Mouse (Mus musculus) embryonic facial prominence, embryonic 15.5 days (tissue): Measurements from ENCODE around the gene Olfr1183. TPM values are rescaled to one million over a fixed set of nuclear protein-coding genes. Genes with fewer than 3 reads are reported as not detected.
"Not testable (repeated sequence)": the region's sequence is repeated elsewhere in the genome, so short reads cannot be mapped to it uniquely, and the experiment has no call there.

Experiments used
- ATAC-seq: fragments of 200-750 bp; cut with Nextera tagmentation; 2 replicates; pipeline ENCODE4 v1.8.0; 2017; ENCODE audit warnings: low read depth, moderate TSS enrichment; ENCODE audit not compliant: insufficient number of reproducible peaks, low FRiP score, low TSS enrichment
- H3K27ac ChIP-seq: fragments of 300-500 bp; sonication (generic); replicated peaks from 2 replicates; pipeline ENCODE4 v1.5.1; 2015; ENCODE audit warnings: mild to moderate bottlenecking, inconsistent platforms
- H3K27me3 ChIP-seq: fragments of 300-500 bp; sonication (generic); 2 replicates; pipeline ENCODE4 v1.6.1; 2015; ENCODE audit warnings: inconsistent platforms
- H3K36me3 ChIP-seq: fragments of 300-500 bp; sonication (generic); 2 replicates; pipeline ENCODE4 v1.6.1; 2015; ENCODE audit warnings: mild to moderate bottlenecking, inconsistent platforms
- H3K4me1 ChIP-seq: fragments of 300-500 bp; sonication (generic); 2 replicates; pipeline ENCODE4 v1.6.1; 2015; ENCODE audit warnings: inconsistent platforms
- H3K4me2 ChIP-seq: fragments of 300-500 bp; sonication (generic); replicated peaks from 2 replicates; pipeline ENCODE4 v1.6.1; 2015; ENCODE audit warnings: mild to moderate bottlenecking, inconsistent platforms
- H3K4me3 ChIP-seq: fragments of 300-500 bp; sonication (generic); replicated peaks from 2 replicates; pipeline ENCODE4 v1.5.1; 2015; ENCODE audit warnings: mild to moderate bottlenecking, inconsistent platforms
- H3K9ac ChIP-seq: fragments of 300-500 bp; sonication (generic); 2 replicates; pipeline ENCODE4 v1.6.1; 2015; ENCODE audit warnings: inconsistent platforms
- H3K9me3 ChIP-seq: fragments of 300-500 bp; sonication (generic); replicated peaks from 2 replicates; pipeline ENCODE4 v1.6.1; 2016; ENCODE audit warnings: inconsistent platforms
- WGBS: fragments of 180-500 bp; shearing (Covaris S2); methylation state at CpG from one replicate; pipeline ENCODE4 v1.1.7; 2015; 5-methylcytosine and 5-hydroxymethylcytosine counted together
- polyA plus RNA-seq: library from polyadenylated mRNA; unstranded; fragments of >200 nt; fragmentation: Nextera tagmentation; extraction: Ambion mirVana; gene quantifications from 2 replicates; pipeline ENCODE4 v1.2.1, GENCODE M21; 2015

Gene Olfr1183
- polyA plus RNA-seq: not detected in 2 replicates

- ATAC-seq: not testable (repeated sequence)
These were observed at the start of gene Olfr1183 for GRCm38 (mm10) chr2:88454567-88454966. Gene Olfr1183 (plus strand): TSS chr2:88454867.

GRCm38 (mm10) chr2:88406353-88406752 lies 48.3 kb upstream of the Olfr1183 start, which contains the start of gene Olfr1179:
Gene Olfr1179 (minus strand): TSS chr2:88406453.
- H3K4me3 ChIP-seq: no peak within 1 kb of the TSS
- ATAC-seq: no peak
- no peaks in the 10 kb centered on the region for H3K27me3 ChIP-seq
- 72% methylated on average over 3 of the region's 3 CpGs for WGBS
- no peak within 1 kb of the TSS for H3K4me2 ChIP-seq
- H3K9me3 ChIP-seq: no peaks in the 10 kb centered on the region
- H3K27ac ChIP-seq: no peak within 1 kb of the TSS
- no peaks in the 10 kb centered on the region for H3K4me1 ChIP-seq
- H3K36me3 ChIP-seq: no peaks in the 10 kb centered on the region
- H3K9ac ChIP-seq: no peak within 1 kb of the TSS

More at GRCm38 (mm10) chr2:88454567-88454966, at the start of gene Olfr1183:
- H3K4me2 ChIP-seq, H3K4me1 ChIP-seq, H3K9ac ChIP-seq, H3K9me3 ChIP-seq, H3K4me3 ChIP-seq, H3K27me3 ChIP-seq, H3K36me3 ChIP-seq, H3K27ac ChIP-seq: not testable (repeated sequence)
- 83% methylated on average over 1 of the region's 1 CpGs for WGBS

GRCm38 (mm10) chr2:88419051-88419450 lies 35.6 kb upstream of the Olfr1183 start, which contains the start of gene Olfr1180:
Gene Olfr1180 (minus strand): TSS chr2:88419151.
- no peak for ATAC-seq

GRCm38 (mm10) chr2:88426071-88426470 lies 28.6 kb upstream of the Olfr1183 start, which contains the start of gene Olfr1181:
Gene Olfr1181 (minus strand): TSS chr2:88426171.
- H3K9me3 ChIP-seq: no peaks in the 10 kb centered on the region
- no peak within 1 kb of the TSS for H3K4me2 ChIP-seq
- H3K4me3 ChIP-seq: no peak within 1 kb of the TSS
- no peak within 1 kb of the TSS for H3K27ac ChIP-seq
- ATAC-seq: no peak
- no peaks in the 10 kb centered on the region for H3K36me3 ChIP-seq
- no peak within 1 kb of the TSS for H3K9ac ChIP-seq
- no peaks in the 10 kb centered on the region for H3K27me3 ChIP-seq
- H3K4me1 ChIP-seq: no peaks in the 10 kb centered on the region
- 77% methylated on average over 1 of the region's 1 CpGs for WGBS

More at GRCm38 (mm10) chr2:88419051-88419450, 35.6 kb upstream of the Olfr1183 start, which contains the start of gene Olfr1180:
- WGBS: 78% methylated on average over 2 of the region's 2 CpGs
- Histone ChIP-seq H3K9ac (no peak within 1 kb of the TSS), H3K27me3 (no peaks in the 10 kb centered on the region), H3K36me3 (no peaks in the 10 kb centered on the region), H3K9me3 (no peaks in the 10 kb centered on the region), H3K4me1 (no peaks in the 10 kb centered on the region), H3K4me3 (no peak within 1 kb of the TSS), H3K4me2 (no peak within 1 kb of the TSS), H3K27ac (no peak within 1 kb of the TSS)

GRCm38 (mm10) chr2:88449031-88449430 lies 5.6 kb upstream of the Olfr1183 start, which contains the start of gene Gm13757:
Gene Gm13757 (minus strand): TSS chr2:88449131.
- no peak within 1 kb of the TSS for H3K9ac ChIP-seq
- H3K4me2 ChIP-seq: no peak within 1 kb of the TSS
- ATAC-seq: no peak
- no peak within 1 kb of the TSS for H3K27ac ChIP-seq
- H3K9me3 ChIP-seq: no peaks in the 10 kb centered on the region
- no peak within 1 kb of the TSS for H3K4me3 ChIP-seq
- WGBS: 89% methylated on average over 1 of the region's 1 CpGs
- H3K4me1 ChIP-seq: no peaks in the 10 kb centered on the region
- H3K36me3 ChIP-seq: no peaks in the 10 kb centered on the region
- no peaks in the 10 kb centered on the region for H3K27me3 ChIP-seq

- H3K27ac ChIP-seq: no peak within 1 kb of the TSS
- H3K36me3 ChIP-seq: no peaks in the 10 kb centered on the region
- H3K9ac ChIP-seq: no peak within 1 kb of the TSS
- no peaks in the 10 kb centered on the region for H3K9me3 ChIP-seq
- WGBS: 87% methylated on average over 2 of the region's 2 CpGs
- H3K4me2 ChIP-seq: no peak within 1 kb of the TSS
- no peaks in the 10 kb centered on the region for H3K4me1 ChIP-seq
- ATAC-seq: no peak
- H3K27me3 ChIP-seq: no peaks in the 10 kb centered on the region
- no peak within 1 kb of the TSS for H3K4me3 ChIP-seq
These were observed 28.6 kb downstream of the Olfr1183 start, which contains the start of gene Olfr1184 for GRCm38 (mm10) chr2:88483298-88483697. Gene Olfr1184 (plus strand): TSS chr2:88483598.

- no peak for ATAC-seq
- H3K9ac ChIP-seq: no peak within 1 kb of the TSS
- H3K9me3 ChIP-seq: no peaks in the 10 kb centered on the region
- H3K27me3 ChIP-seq: no peaks in the 10 kb centered on the region
- no peaks in the 10 kb centered on the region for H3K36me3 ChIP-seq
- no peaks in the 10 kb centered on the region for H3K4me1 ChIP-seq
- H3K4me3 ChIP-seq: no peak within 1 kb of the TSS
- no peak within 1 kb of the TSS for H3K4me2 ChIP-seq
- whole genome bisulfite sequencing: 57% methylated on average over 2 of the region's 2 CpGs
- no peak within 1 kb of the TSS for H3K27ac ChIP-seq
These were observed 38.4 kb downstream of the Olfr1183 start, which contains the start of gene Olfr1185-ps1 for GRCm38 (mm10) chr2:88493020-88493419. Gene Olfr1185-ps1 (plus strand): TSS chr2:88493320.

GRCm38 (mm10) chr2:88518251-88518650 lies 63.6 kb downstream of the Olfr1183 start, which contains the start of gene Olfr1186:
Gene Olfr1186 (plus strand): TSS chr2:88518551.
- Histone ChIP-seq H3K36me3 (no peaks in the 10 kb centered on the region), H3K4me3 (no peak within 1 kb of the TSS), H3K4me1 (no peaks in the 10 kb centered on the region), H3K27ac (no peak within 1 kb of the TSS), H3K9ac (no peak within 1 kb of the TSS), H3K9me3 (no peaks in the 10 kb centered on the region), H3K4me2 (no peak within 1 kb of the TSS), H3K27me3 (no peaks in the 10 kb centered on the region)
- ATAC-seq: no peak
- 73% methylated on average over 2 of the region's 2 CpGs for WGBS

Other genes starting within 250 kb of the Olfr1183 start
- not detected in 2 replicates for gene Olfr1170, start 226.5 kb upstream of the Olfr1183 start, polyA plus RNA-seq
- gene Olfr1173, start 175.0 kb upstream of the Olfr1183 start, polyA plus RNA-seq: not detected in 2 replicates
- gene Olfr1174-ps, start 139.7 kb upstream of the Olfr1183 start, polyA plus RNA-seq: not detected in 2 replicates
- gene Olfr1175-ps, start 127.7 kb upstream of the Olfr1183 start, polyA plus RNA-seq: not detected in 2 replicates
- 0.40 and 0.41 TPM in 2 replicates for gene Olfr1176, start 118.1 kb upstream of the Olfr1183 start, polyA plus RNA-seq
- gene Olfr1177-ps, start 108.4 kb upstream of the Olfr1183 start, polyA plus RNA-seq: 0.13 and 0.23 TPM in 2 replicates
- gene Olfr1178, start 67.8 kb upstream of the Olfr1183 start, polyA plus RNA-seq: not detected in 2 replicates
- gene Olfr1179, start 48.4 kb upstream of the Olfr1183 start, polyA plus RNA-seq: not detected in 2 replicates
- gene Olfr1180, start 35.7 kb upstream of the Olfr1183 start, polyA plus RNA-seq: not detected in 2 replicates
- gene Olfr1181, start 28.7 kb upstream of the Olfr1183 start, polyA plus RNA-seq: not detected in 2 replicates
- not detected in 2 replicates for gene Gm13757, start 5.7 kb upstream of the Olfr1183 start, polyA plus RNA-seq
- not detected in 2 replicates for gene Olfr1184, start 28.7 kb downstream of the Olfr1183 start, polyA plus RNA-seq
- not detected in 2 replicates for gene Olfr1185-ps1, start 38.5 kb downstream of the Olfr1183 start, polyA plus RNA-seq
- gene Olfr1186, start 63.7 kb downstream of the Olfr1183 start, polyA plus RNA-seq: not detected in 2 replicates
- not detected in 2 replicates for gene Olfr1188, start 102.1 kb downstream of the Olfr1183 start, polyA plus RNA-seq
- gene Olfr1189, start 131.6 kb downstream of the Olfr1183 start, polyA plus RNA-seq: not detected in 2 replicates
- not detected in 2 replicates for gene Olfr1191-ps1, start 185.7 kb downstream of the Olfr1183 start, polyA plus RNA-seq
- 0.04 TPM in 1 of 2 replicates, not detected in the other for gene Olfr1192-ps1, start 193.6 kb downstream of the Olfr1183 start, polyA plus RNA-seq
- not detected in 2 replicates for gene Olfr1193, start 220.8 kb downstream of the Olfr1183 start, polyA plus RNA-seq
- not detected in 2 replicates for gene Olfr1195, start 234.3 kb downstream of the Olfr1183 start, polyA plus RNA-seq
- gene Olfr1196, start 249.7 kb downstream of the Olfr1183 start, polyA plus RNA-seq: not detected in 2 replicates